14 mouse cellular contexts compared by ENCODE assay signal in genomic region chr3:15886380-15886779, GRCm38 (mm10).
DNase-seq lines count a peak whose midpoint lies in the region.
"Had no signal": no experiment of that assay in that cellular context is flagged by ENCODE, and none has a peak within 500 bp of the region (broad histone marks: within the 10 kb centered on the region; RNA-seq: fewer than 3 reads in every experiment).

No protein-coding gene starts in this region.

- peak; percentile 80 for DNase-seq in heart, adult 11 months
- DNase-seq in heart, adult 9 months (ENCODE audit: low spot score in 2 of 2), result no peak
- DNase-seq in thymus, postnatal 14 days, result peak; percentile 2
- no peak for DNase-seq in thymus, postnatal 10 days (ENCODE audit: low spot score in 2 of 2)
- DNase-seq: adrenal gland, adult 2 months; adrenal gland, adult 8-10 months; adrenal gland, postnatal 10 days; adrenal gland, postnatal 14 days; adrenal gland, postnatal 25 days; adrenal gland, postnatal 36 days; B cell, adult 2 months; cerebellum, adult 11 months; cerebellum, adult 11-12 months; cerebellum, adult 18-20 months had no signal

Comparison
In these comparisons a context has a peak if more than half of its experiments do, and no peak if none do; other contexts are left out.
1. DNase-seq: peak in heart, adult 11 months (single experiment) and thymus, postnatal 14 days (single experiment); none in heart, adult 9 months (0 of 2) and thymus, postnatal 10 days (0 of 2).